Mouse (Mus musculus): ENCODE results near the gene Ankfy1. TPM values are rescaled to one million over a fixed set of nuclear protein-coding genes. Genes with fewer than 3 reads are reported as not detected.

Ankfy1 gene
- polyA plus RNA-seq, 1 experiment from 2014 or later = 11.3 TPM

GRCm38 (mm10) chr11:72792033-72792432 is 102.2 kb downstream of the Ankfy1 start:
- H3K4me2 ChIP-seq (ENCODE audit: low read depth, low read length) = no peak overlapping the region
- H3K27me3 ChIP-seq (ENCODE audit: control insufficient read depth, insufficient read depth, low read depth, low read length) = no peaks in the 10 kb centered on the region
- no peak for ATAC-seq (ENCODE audit: low read depth)
- no peak overlapping the region for H3K9ac ChIP-seq (ENCODE audit: low read depth, low read length)
- no peak overlapping the region for H3K27ac ChIP-seq (ENCODE audit: low read length)
- no peaks in the 10 kb centered on the region for H3K36me3 ChIP-seq (ENCODE audit: control insufficient read depth, insufficient read depth)
- no peak overlapping the region for H3K4me3 ChIP-seq (ENCODE audit: low read depth, low read length)
- H3K9me3 ChIP-seq (replicated peaks; ENCODE audit: control insufficient read depth, low read length) = no peaks in the 10 kb centered on the region
- H3K4me1 ChIP-seq (ENCODE audit: control insufficient read depth, low read depth, low read length) = peaks cover 8% of the 10 kb centered on the region

- peak overlapping the region; percentile 90 for H3K27ac ChIP-seq (ENCODE audit: low read length)
- peak overlapping the region; percentile 94 for H3K9ac ChIP-seq (ENCODE audit: low read depth, low read length)
- H3K4me3 ChIP-seq (ENCODE audit: low read depth, low read length) = peak overlapping the region; percentile 96
- H3K9me3 ChIP-seq (replicated peaks; ENCODE audit: control insufficient read depth, low read length) = no peaks in the 10 kb centered on the region
- H3K4me2 ChIP-seq (ENCODE audit: low read depth, low read length) = peak overlapping the region; percentile 97
- ATAC-seq (ENCODE audit: low read depth) = no peak
- no peaks in the 10 kb centered on the region for H3K27me3 ChIP-seq (ENCODE audit: control insufficient read depth, insufficient read depth, low read depth, low read length)
- WGBS (ENCODE audit: insufficient replicate concordance) = 11% methylated on average over 14 of the region's 14 CpGs
- H3K4me1 ChIP-seq (ENCODE audit: control insufficient read depth, low read depth, low read length) = peaks cover 10% of the 10 kb centered on the region
- no peaks in the 10 kb centered on the region for H3K36me3 ChIP-seq (ENCODE audit: control insufficient read depth, insufficient read depth)
Measured at GRCm38 (mm10) chr11:72795149-72795454, 105.3 kb downstream of the Ankfy1 start.

DNA sequence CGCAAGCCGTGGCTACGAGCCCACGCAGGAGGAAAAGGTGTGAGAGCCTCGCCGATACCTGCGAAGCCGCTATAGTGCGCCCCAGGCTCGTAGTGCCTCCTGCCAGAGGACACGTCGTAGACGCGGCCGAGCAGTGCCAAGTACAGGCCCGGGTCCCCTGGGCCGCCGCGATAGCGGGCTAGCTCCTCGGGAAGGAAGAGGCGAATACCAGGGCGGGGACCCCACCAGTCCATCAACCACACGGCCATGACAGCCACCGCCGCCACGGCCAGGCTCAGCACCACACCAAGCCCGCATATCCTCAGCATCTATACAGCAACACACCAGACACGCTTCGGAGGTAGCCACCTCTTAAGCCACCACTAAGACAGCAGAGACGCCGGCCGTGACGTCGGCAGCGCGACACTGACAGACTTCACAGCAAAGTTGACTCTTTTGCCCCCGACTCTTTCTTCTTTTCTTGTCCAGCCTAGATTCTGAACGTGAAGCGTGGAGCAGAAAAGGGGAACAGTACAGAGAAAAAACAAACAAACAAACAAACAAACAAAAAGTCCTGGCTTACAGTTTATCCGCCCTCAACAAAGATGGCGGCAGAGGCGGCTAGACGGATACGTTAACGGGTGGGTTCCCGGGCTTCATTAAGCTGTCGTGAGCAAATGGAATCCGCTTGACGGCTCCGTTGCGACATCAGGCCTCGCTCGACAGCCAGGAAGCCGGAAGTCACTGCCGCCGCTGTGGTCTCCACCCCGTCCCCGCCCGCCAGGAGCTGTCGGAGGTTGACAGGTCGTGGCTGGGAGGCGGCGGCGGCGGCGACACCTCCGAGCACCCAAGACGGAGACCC is 105.9 kb downstream of the Ankfy1 start, which contains the start of the genes Cyb5d2 and Zzef1:
Gene Cyb5d2 (minus strand): TSS at position 688 of the 841 bp plus-strand sequence.
Gene Zzef1 (plus strand): TSS at position 772 of the 841 bp plus-strand sequence.
- Histone ChIP-seq H3K9me3 (replicated peaks; ENCODE audit: control insufficient read depth, low read length) (no peaks in the 10 kb centered on the region), H3K27ac (ENCODE audit: low read length) (peak within 1 kb of the TSS; percentile 90), H3K9ac (ENCODE audit: low read depth, low read length) (peak within 1 kb of the TSS; percentile 94), H3K27me3 (ENCODE audit: control insufficient read depth, insufficient read depth, low read depth, low read length) (no peaks in the 10 kb centered on the region), H3K4me2 (ENCODE audit: low read depth, low read length) (peak within 1 kb of the TSS; percentile 97), H3K36me3 (ENCODE audit: control insufficient read depth, insufficient read depth) (no peaks in the 10 kb centered on the region), H3K4me3 (ENCODE audit: low read depth, low read length) (peak within 1 kb of the TSS; percentile 96), H3K4me1 (ENCODE audit: control insufficient read depth, low read depth, low read length) (peaks cover 10% of the 10 kb centered on the region)
- under 1% methylated on average over 69 of the region's 69 CpGs for WGBS (ENCODE audit: insufficient replicate concordance)
- ATAC-seq (ENCODE audit: low read depth) = peak; percentile 93

- H3K4me3 ChIP-seq (ENCODE audit: low read depth, low read length) = peak overlapping the region; percentile 96
- no peaks in the 10 kb centered on the region for H3K9me3 ChIP-seq (replicated peaks; ENCODE audit: control insufficient read depth, low read length)
- peaks cover 12% of the 10 kb centered on the region for H3K4me1 ChIP-seq (ENCODE audit: control insufficient read depth, low read depth, low read length)
- ATAC-seq (ENCODE audit: low read depth) = peak; percentile 35
- no peaks in the 10 kb centered on the region for H3K36me3 ChIP-seq (ENCODE audit: control insufficient read depth, insufficient read depth)
- H3K27ac ChIP-seq (ENCODE audit: low read length) = peak overlapping the region; percentile 90
- H3K27me3 ChIP-seq (ENCODE audit: control insufficient read depth, insufficient read depth, low read depth, low read length) = no peaks in the 10 kb centered on the region
- peak overlapping the region; percentile 88 for H3K4me2 ChIP-seq (ENCODE audit: low read depth, low read length)
- WGBS (ENCODE audit: insufficient replicate concordance) = 0% methylated on average over 42 of the region's 42 CpGs
- peak overlapping the region; percentile 94 for H3K9ac ChIP-seq (ENCODE audit: low read depth, low read length)
Measured at GRCm38 (mm10) chr11:72796296-72796687, 106.5 kb downstream of the Ankfy1 start.

- peak overlapping the region; percentile 88 for H3K4me2 ChIP-seq (ENCODE audit: low read depth, low read length)
- H3K9ac ChIP-seq (ENCODE audit: low read depth, low read length) = peak overlapping the region; percentile 94
- ATAC-seq (ENCODE audit: low read depth) = no peak
- no peaks in the 10 kb centered on the region for H3K36me3 ChIP-seq (ENCODE audit: control insufficient read depth, insufficient read depth)
- H3K27me3 ChIP-seq (ENCODE audit: control insufficient read depth, insufficient read depth, low read depth, low read length) = no peaks in the 10 kb centered on the region
- peaks cover 13% of the 10 kb centered on the region for H3K4me1 ChIP-seq (ENCODE audit: control insufficient read depth, low read depth, low read length)
- H3K27ac ChIP-seq (ENCODE audit: low read length) = peak overlapping the region; percentile 90
- peak overlapping the region; percentile 96 for H3K4me3 ChIP-seq (ENCODE audit: low read depth, low read length)
- no peaks in the 10 kb centered on the region for H3K9me3 ChIP-seq (replicated peaks; ENCODE audit: control insufficient read depth, low read length)
- 5% methylated on average over 10 of the region's 10 CpGs for WGBS (ENCODE audit: insufficient replicate concordance)
Measured at GRCm38 (mm10) chr11:72796773-72797338, 107.0 kb downstream of the Ankfy1 start.

GRCm38 (mm10) chr11:72798112-72798511 is 108.3 kb downstream of the Ankfy1 start:
- H3K4me1 ChIP-seq (ENCODE audit: control insufficient read depth, low read depth, low read length) = peaks cover 13% of the 10 kb centered on the region
- H3K27me3 ChIP-seq (ENCODE audit: control insufficient read depth, insufficient read depth, low read depth, low read length) = no peaks in the 10 kb centered on the region
- H3K9me3 ChIP-seq (replicated peaks; ENCODE audit: control insufficient read depth, low read length) = no peaks in the 10 kb centered on the region
- no peak overlapping the region for H3K9ac ChIP-seq (ENCODE audit: low read depth, low read length)
- no peaks in the 10 kb centered on the region for H3K36me3 ChIP-seq (ENCODE audit: control insufficient read depth, insufficient read depth)
- no peak for ATAC-seq (ENCODE audit: low read depth)
- H3K4me2 ChIP-seq (ENCODE audit: low read depth, low read length) = no peak overlapping the region
- H3K27ac ChIP-seq (ENCODE audit: low read length) = no peak overlapping the region
- H3K4me3 ChIP-seq (ENCODE audit: low read depth, low read length) = no peak overlapping the region

DNA sequence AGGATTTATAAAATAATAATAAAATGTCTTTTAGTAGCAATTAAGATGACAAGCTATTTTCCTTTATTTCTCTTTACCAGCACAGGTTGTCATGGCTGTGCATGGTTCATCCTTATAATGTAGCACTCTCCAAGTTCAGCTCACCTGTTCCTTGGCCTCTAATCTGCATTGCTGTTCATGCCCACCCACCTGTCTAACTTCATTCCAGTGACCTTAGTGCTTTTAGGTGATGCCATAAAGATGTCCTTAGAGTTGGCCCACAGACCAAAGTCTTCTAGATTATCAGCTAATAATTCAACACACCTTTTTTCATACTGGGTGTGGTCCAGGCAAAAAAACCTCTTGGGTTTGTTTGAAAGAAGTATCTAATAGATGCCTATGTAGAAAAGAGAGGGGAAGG is 111.4 kb downstream of the Ankfy1 start:
- no peaks in the 10 kb centered on the region for H3K36me3 ChIP-seq (ENCODE audit: control insufficient read depth, insufficient read depth)
- H3K27me3 ChIP-seq (ENCODE audit: control insufficient read depth, insufficient read depth, low read depth, low read length) = no peaks in the 10 kb centered on the region
- no peaks in the 10 kb centered on the region for H3K9me3 ChIP-seq (replicated peaks; ENCODE audit: control insufficient read depth, low read length)
- H3K4me2 ChIP-seq (ENCODE audit: low read depth, low read length) = no peak overlapping the region
- H3K4me3 ChIP-seq (ENCODE audit: low read depth, low read length) = no peak overlapping the region
- H3K4me1 ChIP-seq (ENCODE audit: control insufficient read depth, low read depth, low read length) = peaks cover 8% of the 10 kb centered on the region
- no peak for ATAC-seq (ENCODE audit: low read depth)
- no peak overlapping the region for H3K9ac ChIP-seq (ENCODE audit: low read depth, low read length)
- H3K27ac ChIP-seq (ENCODE audit: low read length) = no peak overlapping the region

DNA sequence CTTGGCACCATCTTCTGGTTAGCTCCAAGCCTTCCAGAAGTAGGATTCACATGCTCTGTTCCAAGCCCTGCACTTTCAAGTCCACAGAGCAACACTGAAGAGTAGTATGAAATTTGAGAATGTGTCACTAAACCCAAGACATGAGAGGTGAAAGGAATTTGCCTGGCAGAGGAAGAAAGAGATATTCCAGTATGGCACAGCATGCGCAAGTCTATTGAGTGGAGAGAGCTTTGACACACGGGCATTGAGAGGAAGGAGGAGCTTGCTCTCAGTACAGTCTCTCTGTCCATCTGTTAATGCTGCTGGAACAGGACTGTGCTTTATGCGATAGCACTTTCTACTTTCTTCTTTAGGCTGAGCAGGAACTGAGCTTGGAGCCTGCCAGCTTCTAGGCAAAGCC is 113.2 kb downstream of the Ankfy1 start:
- Histone ChIP-seq H3K9ac (ENCODE audit: low read depth, low read length) (no peak overlapping the region), H3K27me3 (ENCODE audit: control insufficient read depth, insufficient read depth, low read depth, low read length) (no peaks in the 10 kb centered on the region), H3K9me3 (replicated peaks; ENCODE audit: control insufficient read depth, low read length) (no peaks in the 10 kb centered on the region), H3K4me3 (ENCODE audit: low read depth, low read length) (no peak overlapping the region), H3K27ac (ENCODE audit: low read length) (no peak overlapping the region), H3K4me2 (ENCODE audit: low read depth, low read length) (no peak overlapping the region), H3K36me3 (ENCODE audit: control insufficient read depth, insufficient read depth) (no peaks in the 10 kb centered on the region), H3K4me1 (ENCODE audit: control insufficient read depth, low read depth, low read length) (peaks cover 3% of the 10 kb centered on the region)
- no peak for ATAC-seq (ENCODE audit: low read depth)
- 70% methylated on average over 3 of the region's 3 CpGs for WGBS (ENCODE audit: insufficient replicate concordance)

- Histone ChIP-seq H3K36me3 (ENCODE audit: control insufficient read depth, insufficient read depth) (no peaks in the 10 kb centered on the region), H3K9ac (ENCODE audit: low read depth, low read length) (no peak overlapping the region), H3K4me3 (ENCODE audit: low read depth, low read length) (no peak overlapping the region), H3K9me3 (replicated peaks; ENCODE audit: control insufficient read depth, low read length) (no peaks in the 10 kb centered on the region), H3K27me3 (ENCODE audit: control insufficient read depth, insufficient read depth, low read depth, low read length) (no peaks in the 10 kb centered on the region), H3K4me1 (ENCODE audit: control insufficient read depth, low read depth, low read length) (peaks cover 3% of the 10 kb centered on the region), H3K27ac (ENCODE audit: low read length) (no peak overlapping the region), H3K4me2 (ENCODE audit: low read depth, low read length) (no peak overlapping the region)
- ATAC-seq (ENCODE audit: low read depth) = no peak
Measured at GRCm38 (mm10) chr11:72804586-72804985, 114.8 kb downstream of the Ankfy1 start.

All from liver, embryonic 16.5 days (tissue).